Mouse (Mus musculus) gastrocnemius, adult 18-20 months (tissue): ENCODE measurements around the gene Fip1l1. TPM values are rescaled to one million over a fixed set of nuclear protein-coding genes. Genes with fewer than 3 reads are reported as not detected.

Experiments
- DNase-seq: peaks from one replicate; pipeline ENCODE4 v3.0.0; 2021; ENCODE audit warnings: low spot score
- total RNA-seq, 2 experiments: library from RNA; stranded (reverse); gene quantifications; 2 replicates each; pipeline ENCODE4 v1.2.3; 2021

Gene Fip1l1
- total RNA-seq, 2 experiments from 2014 or later: 16.6 to 21.3 TPM

- peak; percentile 19 for DNase-seq
Observed at GRCm38 (mm10) chr5:74613491-74614151, 78.4 kb downstream of the Fip1l1 start.

- DNase-seq: no peak
Observed at GRCm38 (mm10) chr5:74617816-74618572, 82.7 kb downstream of the Fip1l1 start.

DNA sequence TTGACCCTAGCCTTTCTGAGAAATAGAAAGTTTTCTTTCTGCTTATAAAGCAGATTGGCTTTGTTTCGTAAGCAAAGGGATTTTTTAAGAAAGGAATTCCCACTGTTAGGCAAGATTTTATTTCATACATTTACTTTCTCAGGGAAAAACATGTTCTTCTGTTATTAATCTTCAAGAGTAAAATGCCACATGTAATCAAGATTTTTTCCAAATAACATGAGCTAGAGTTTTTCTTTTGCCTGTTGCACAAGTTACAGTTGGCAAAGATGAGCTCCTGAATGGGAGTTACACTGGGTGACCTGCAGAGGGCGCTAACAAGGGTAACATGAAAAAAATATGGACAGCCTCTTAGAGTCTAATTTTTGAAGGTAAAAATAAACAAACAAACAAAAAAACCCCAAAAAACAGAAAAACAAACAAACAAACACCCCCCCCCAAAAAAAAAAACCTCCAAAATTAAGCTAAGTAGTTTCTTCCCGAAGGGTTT, 83.4 kb downstream of the Fip1l1 start:
- peak; percentile 61 for DNase-seq

GRCm38 (mm10) chr5:74621691-74622470, 86.6 kb downstream of the Fip1l1 start:
- DNase-seq: no peak

GRCm38 (mm10) chr5:74623316-74624000, 88.2 kb downstream of the Fip1l1 start:
- DNase-seq: no peak

GRCm38 (mm10) chr5:74624385-74624784, 89.1 kb downstream of the Fip1l1 start:
- no peak for DNase-seq

GRCm38 (mm10) chr5:74628001-74628400, 92.8 kb downstream of the Fip1l1 start:
- no peak for DNase-seq

DNA sequence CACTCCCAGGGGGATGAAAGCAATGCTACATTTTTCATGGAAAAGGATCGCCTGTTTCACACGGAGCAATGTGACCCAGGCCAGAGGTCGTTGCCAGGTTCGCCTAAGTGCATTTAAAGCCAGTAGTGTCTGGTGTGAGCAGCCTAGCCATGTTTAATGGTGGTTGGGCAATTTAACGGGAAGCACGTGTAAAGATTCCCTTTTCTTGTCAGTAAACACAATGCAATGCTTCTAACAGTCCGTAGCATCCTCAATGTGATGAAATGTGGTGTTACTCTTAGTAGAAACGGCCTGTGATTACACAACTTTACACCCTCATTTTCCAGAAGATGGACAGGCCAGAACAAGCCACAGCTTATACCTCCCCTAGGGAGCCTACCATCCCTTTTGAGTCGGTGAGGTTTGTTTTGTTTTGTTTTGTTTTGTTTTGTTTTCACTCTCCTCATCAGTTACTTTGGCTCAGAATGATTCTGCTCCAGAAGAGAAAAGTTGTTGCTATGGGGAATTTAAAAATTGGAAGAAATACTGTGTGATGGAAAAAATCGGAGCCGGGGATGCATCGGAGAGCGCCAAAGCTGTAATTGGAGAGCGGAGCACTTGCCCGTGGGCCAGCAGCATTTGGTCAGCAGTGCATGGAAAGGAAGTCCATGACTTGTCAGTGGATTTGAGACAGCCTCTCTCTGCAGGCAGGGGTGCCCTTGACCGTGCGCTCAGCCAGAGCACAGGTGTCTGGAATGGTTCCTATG, 97.3 kb downstream of the Fip1l1 start:
- DNase-seq: peak; percentile 59

GRCm38 (mm10) chr5:74633453-74633852, 98.2 kb downstream of the Fip1l1 start:
- DNase-seq: no peak

GRCm38 (mm10) chr5:74634391-74634790, 99.1 kb downstream of the Fip1l1 start:
- no peak for DNase-seq

- DNase-seq: no peak
Observed at GRCm38 (mm10) chr5:74639516-74639915, 104.3 kb downstream of the Fip1l1 start.

DNA sequence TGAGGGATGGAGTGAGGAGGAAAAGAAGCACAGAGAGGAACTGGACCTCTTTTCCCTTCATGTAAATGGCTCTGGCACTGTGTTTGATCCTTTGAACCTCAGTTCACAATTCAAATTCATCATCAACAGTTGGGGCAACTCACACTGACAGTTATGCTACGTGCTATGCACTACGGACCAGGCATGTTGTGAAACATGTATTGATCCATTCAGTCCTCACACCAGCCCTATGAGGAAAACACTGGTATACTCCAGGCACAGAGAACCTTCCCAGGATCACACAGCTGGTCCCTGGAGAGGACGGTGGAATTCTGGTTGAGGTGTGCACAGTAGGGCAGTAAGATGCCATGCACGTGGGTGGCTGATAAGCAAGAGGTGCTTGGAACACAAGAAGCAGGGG, 105.3 kb downstream of the Fip1l1 start:
- no peak for DNase-seq

DNA sequence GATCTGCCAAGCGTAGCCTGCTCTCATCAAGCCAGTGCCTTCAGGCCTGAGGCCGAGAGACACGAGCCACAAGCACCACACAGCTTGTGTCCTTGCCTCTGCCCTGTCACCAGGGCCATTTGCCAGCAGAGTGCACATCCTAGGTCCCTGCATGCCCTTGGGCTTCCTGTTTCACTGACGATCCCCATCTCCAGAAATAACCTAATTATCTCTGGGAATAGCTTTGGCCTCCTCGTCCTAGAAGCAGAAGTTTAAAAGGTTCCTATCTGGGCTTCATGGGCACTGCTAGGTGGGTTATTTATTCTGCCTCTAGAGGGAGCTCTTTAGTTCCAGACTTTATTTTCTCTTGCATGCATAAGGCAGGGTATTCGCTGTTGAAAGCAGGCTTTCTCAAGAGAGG, 105.8 kb downstream of the Fip1l1 start:
- peak; percentile 67 for DNase-seq

- no peak for DNase-seq
Observed at GRCm38 (mm10) chr5:74642291-74642690, 107.0 kb downstream of the Fip1l1 start.

GRCm38 (mm10) chr5:74647584-74647984, 112.3 kb downstream of the Fip1l1 start:
- DNase-seq: no peak

GRCm38 (mm10) chr5:74648216-74648615, 113.0 kb downstream of the Fip1l1 start:
- DNase-seq: no peak
